8 mouse cellular contexts compared by ENCODE assay signal in genomic region chr16:4068588-4068987, GRCm38 (mm10). TPM values are rescaled to one million over a fixed set of nuclear protein-coding genes. Genes with fewer than 3 reads are reported as not detected.
DNase-seq lines count a peak whose midpoint lies in the region; ATAC-seq and TF ChIP-seq lines count a peak whose summit lies in the region.

No protein-coding gene starts in this region.

- H3K36me3 ChIP-seq in limb, embryonic 14.5 days (ENCODE audit: control insufficient read depth, insufficient read depth, low read length): peaks cover 41% of the 10 kb centered on the region

- no peak overlapping the region for H3K27ac ChIP-seq in limb, embryonic 14.5 days (replicated peaks; ENCODE audit: low read depth, low read length)

- 55% methylated on average over 8 of the region's 8 CpGs for WGBS in limb, embryonic 14.5 days

- no peak for TF ChIP-seq POLR2A in limb, embryonic 14.5 days (IDR thresholded peaks at IDR 0.05; ENCODE audit: borderline replicate concordance, extremely low read depth, insufficient read depth, insufficient read length)

- no peak overlapping the region for H3K9ac ChIP-seq in limb, embryonic 14.5 days (ENCODE audit: low read depth, low read length, severe bottlenecking)

- ATAC-seq in hematopoietic stem cell, adult 5-6 weeks (replicated peaks in 1 of 2; ENCODE audit: insufficient read depth in 1 of 2, low FRiP score in 2 of 2, low TSS enrichment in 1 of 2, low read depth in 1 of 2, poor library complexity in 2 of 2, severe bottlenecking in 2 of 2): peak; percentile 78 to 85
- ATAC-seq in limb, embryonic 14.5 days (ENCODE audit: low FRiP score, low read depth): 0 out of 2 replicates have a peak, but pooled peaks have one; percentile 37

- no peaks in the 10 kb centered on the region for H3K9me3 ChIP-seq in limb, embryonic 14.5 days (ENCODE audit: control insufficient read depth, low read length)

- no peaks in the 10 kb centered on the region for H3K27me3 ChIP-seq in limb, embryonic 14.5 days (ENCODE audit: control insufficient read depth, insufficient read depth, low read length)

- intact Hi-C loops in left cerebral cortex, postnatal 10 days (cut with DNase I): loop anchor here (5.0 kb wide), 1 partner anchor 219 kb away; no protein-coding TSS in a partner anchor

- H3K4me3 ChIP-seq in limb, embryonic 14.5 days (replicated peaks; ENCODE audit: low read length): no peak overlapping the region

- no peaks in the 10 kb centered on the region for H3K4me1 ChIP-seq in limb, embryonic 14.5 days (ENCODE audit: control insufficient read depth, insufficient read depth, low read length)

- DNase-seq in left cerebral cortex, postnatal 10 days (ENCODE audit: extremely low spot score in 1 of 2, low spot score in 2 of 2): peak; percentile 26 to 72
- DNase-seq in left cerebral cortex, adult 11 months (ENCODE audit: low spot score): no peak
- DNase-seq in NIH3T3 (ENCODE audit: low read depth): peak; percentile 78
- peak; percentile 44 for DNase-seq in embryo, embryonic 11 days
- peak; percentile 37 for DNase-seq in limb, embryonic 14.5 days (ENCODE audit: low spot score)
- DNase-seq in natural killer cell, adult 2 months (ENCODE audit: low spot score in 2 of 2): peak; percentile 35 to 62
- peak; percentile 80 for DNase-seq in thymus, postnatal 4 days

- no peak overlapping the region for H3K4me2 ChIP-seq in limb, embryonic 14.5 days (replicated peaks; ENCODE audit: low read depth, low read length, severe bottlenecking)

RNA-seq across cellular contexts. Expression of gene Trap1, which starts 9.0 kb away (rescaled TPM):
- 10 to 100 TPM; 66.8 to 68.2 TPM for total RNA-seq in left cerebral cortex, postnatal 10 days (2021)
- total RNA-seq in hematopoietic stem cell, adult 5-6 weeks (2017): 107 and 152 TPM in 2 replicates
- 87.6 and 95.6 TPM in 2 replicates for polyA plus RNA-seq in limb, embryonic 14.5 days (2012; rRNA removed)
- 82.8 and 86.6 TPM in 2 replicates for polyA plus RNA-seq in limb, embryonic 14.5 days (2014; fragmentation: Nextera tagmentation; extraction: Ambion mirVana)

RNA-seq across cellular contexts. Expression of gene Dnase1, which starts 31.8 kb away (rescaled TPM):
- not detected for total RNA-seq in left cerebral cortex, postnatal 10 days (2021)
- 0.45 TPM in 1 of 2 replicates, not detected in the other for total RNA-seq in hematopoietic stem cell, adult 5-6 weeks (2017)
- 0.01 and 0.10 TPM in 2 replicates for polyA plus RNA-seq in limb, embryonic 14.5 days (2012; rRNA removed)
- polyA plus RNA-seq in limb, embryonic 14.5 days (2014; fragmentation: Nextera tagmentation; extraction: Ambion mirVana): 5.3 and 6.2 TPM in 2 replicates
